Mouse (Mus musculus) kidney, embryonic 14.5 days (tissue): ENCODE measurements at regions not wholly inside any gene's neighbourhood (a gene's known extent, or its start where the extent isn't known, plus 50 kb on each side); places are given as distances from the start of the nearest gene placed in this dataset.
"Not testable (repeated sequence)": the region's sequence is repeated elsewhere in the genome, so short reads cannot be mapped to it uniquely, and the experiment has no call there.

Experiments used
- ATAC-seq: fragments of 200-750 bp; cut with Nextera tagmentation; 2 replicates; pipeline ENCODE4 v1.8.0; 2017; ENCODE audit warnings: moderate number of reproducible peaks, mild to moderate bottlenecking, moderate TSS enrichment, moderate library complexity; ENCODE audit not compliant: low FRiP score, low TSS enrichment
- H3K27ac ChIP-seq: fragments of 300-500 bp; sonication (generic); 2 replicates; pipeline ENCODE4 v1.5.1; 2014; ENCODE audit warnings: low read depth, mild to moderate bottlenecking, low read length, moderate library complexity, mixed read lengths
- H3K27me3 ChIP-seq: fragments of 300-500 bp; sonication (generic); 2 replicates; pipeline ENCODE4 v1.6.1; 2014; ENCODE audit warnings: mild to moderate bottlenecking, low read length; ENCODE audit not compliant: control insufficient read depth, insufficient read depth
- H3K36me3 ChIP-seq: fragments of 300-500 bp; sonication (generic); 2 replicates; pipeline ENCODE4 v1.6.1; 2014; ENCODE audit warnings: low read length, mixed read lengths; ENCODE audit not compliant: control insufficient read depth, insufficient read depth
- H3K4me1 ChIP-seq: fragments of 300-500 bp; sonication (generic); 2 replicates; pipeline ENCODE4 v1.6.1; 2014; ENCODE audit warnings: low read length, mixed read lengths; ENCODE audit not compliant: control insufficient read depth, insufficient read depth
- H3K4me2 ChIP-seq: fragments of 300-500 bp; sonication (generic); replicated peaks from 2 replicates; pipeline ENCODE4 v1.6.1; 2014; ENCODE audit warnings: low read depth, mild to moderate bottlenecking, low read length
- H3K4me3 ChIP-seq: fragments of 300-500 bp; sonication (generic); 2 replicates; pipeline ENCODE4 v1.5.1; 2014; ENCODE audit warnings: mild to moderate bottlenecking, low read length
- H3K9ac ChIP-seq: fragments of 300-500 bp; sonication (generic); 2 replicates; pipeline ENCODE4 v1.6.1; 2014; ENCODE audit warnings: low read depth, mild to moderate bottlenecking, low read length, moderate library complexity
- H3K9me3 ChIP-seq: fragments of 300-500 bp; sonication (generic); 2 replicates; pipeline ENCODE4 v1.6.1; 2016; ENCODE audit warnings: low read length; ENCODE audit not compliant: control insufficient read depth
- WGBS: fragments of 180-500 bp; shearing (Covaris S2); extraction: QIAGEN DNeasy Blood & Tissue Kit; methylation state at CpG from one replicate; pipeline ENCODE4 v1.1.7; 2014; 5-methylcytosine and 5-hydroxymethylcytosine counted together

- H3K4me1 ChIP-seq, result no peaks in the 10 kb centered on the region
- H3K4me3 ChIP-seq, result no peak overlapping the region
- 60% methylated on average over 8 of the region's 8 CpGs for WGBS
- no peaks in the 10 kb centered on the region for H3K9me3 ChIP-seq
- ATAC-seq, result no peak
- H3K27ac ChIP-seq, result no peak overlapping the region
- no peak overlapping the region for H3K9ac ChIP-seq
- no peaks in the 10 kb centered on the region for H3K36me3 ChIP-seq
- no peaks in the 10 kb centered on the region for H3K27me3 ChIP-seq
- H3K4me2 ChIP-seq, result no peak overlapping the region
Observed at GRCm38 (mm10) chr10:20847287-20847686, 105.1 kb upstream of the Ahi1 start.

DNA sequence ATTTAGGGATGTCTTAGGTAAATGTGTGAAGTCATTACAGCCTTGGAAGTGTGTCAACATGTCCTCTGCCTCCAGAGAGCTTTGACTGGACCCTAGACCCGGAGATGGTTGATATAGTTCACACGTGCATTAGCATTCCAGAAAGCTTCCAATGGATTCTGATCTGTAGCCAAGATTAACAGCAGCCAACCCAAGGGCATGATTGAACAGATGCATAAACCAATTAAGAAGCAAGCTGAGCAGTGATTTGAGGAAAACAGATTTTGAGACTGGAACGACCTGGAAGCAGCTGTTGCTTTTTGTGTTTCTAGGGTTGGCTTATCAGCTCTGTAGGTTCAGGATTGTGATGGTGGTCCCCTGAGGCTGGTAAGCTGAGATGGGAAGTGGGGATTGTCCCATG lies 109.1 kb upstream of the Ahi1 start:
- 48% methylated on average over 3 of the region's 3 CpGs for WGBS
- no peak for ATAC-seq
- Histone ChIP-seq H3K4me3 (no peak overlapping the region), H3K27ac (no peak overlapping the region), H3K9me3 (no peaks in the 10 kb centered on the region), H3K4me1 (peaks cover 10% of the 10 kb centered on the region; the same call in 1 of the 2 replicates), H3K4me2 (no peak overlapping the region), H3K36me3 (no peaks in the 10 kb centered on the region), H3K9ac (no peak overlapping the region), H3K27me3 (no peaks in the 10 kb centered on the region)

DNA sequence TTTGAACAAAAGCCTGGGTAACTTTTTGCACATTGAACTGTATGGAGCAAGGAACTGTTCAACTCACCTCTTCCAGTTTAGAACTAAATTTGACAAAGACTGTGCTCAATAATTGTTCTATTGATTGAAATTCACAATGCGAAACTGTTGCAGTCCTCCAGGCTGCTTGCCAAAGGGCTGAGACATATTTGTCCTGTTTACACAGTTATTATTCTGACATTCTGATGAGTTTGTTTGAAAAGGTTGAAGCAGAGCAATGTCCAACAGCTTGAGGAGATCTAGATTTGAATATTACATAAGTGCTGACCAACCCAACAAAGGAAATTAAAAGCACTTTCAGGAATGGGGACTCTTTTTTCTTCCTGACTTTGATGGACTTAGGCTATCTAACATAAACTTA lies 110.2 kb upstream of the Ahi1 start:
- H3K9me3 ChIP-seq, result no peaks in the 10 kb centered on the region
- H3K4me2 ChIP-seq, result no peak overlapping the region
- H3K4me3 ChIP-seq, result no peak overlapping the region
- H3K4me1 ChIP-seq, result peaks cover 10% of the 10 kb centered on the region; the same call in 1 of the 2 replicates
- H3K36me3 ChIP-seq, result no peaks in the 10 kb centered on the region
- H3K9ac ChIP-seq, result no peak overlapping the region
- 93% methylated on average over 1 of the region's 1 CpGs for WGBS
- no peaks in the 10 kb centered on the region for H3K27me3 ChIP-seq
- ATAC-seq, result no peak
- H3K27ac ChIP-seq, result no peak overlapping the region; the same call in 1 of the 2 replicates

GRCm38 (mm10) chr10:20841430-20842040 lies 110.8 kb upstream of the Ahi1 start:
- H3K27me3 ChIP-seq, result no peaks in the 10 kb centered on the region
- no peaks in the 10 kb centered on the region for H3K9me3 ChIP-seq
- H3K4me1 ChIP-seq, result peaks cover 10% of the 10 kb centered on the region; the same call in 1 of the 2 replicates
- H3K4me2 ChIP-seq, result no peak overlapping the region
- no peak overlapping the region for H3K9ac ChIP-seq
- no peak overlapping the region for H3K4me3 ChIP-seq
- H3K27ac ChIP-seq, result no peak overlapping the region; the same call in 1 of the 2 replicates
- no peak for ATAC-seq
- WGBS, result 51% methylated on average over 3 of the region's 3 CpGs
- no peaks in the 10 kb centered on the region for H3K36me3 ChIP-seq

DNA sequence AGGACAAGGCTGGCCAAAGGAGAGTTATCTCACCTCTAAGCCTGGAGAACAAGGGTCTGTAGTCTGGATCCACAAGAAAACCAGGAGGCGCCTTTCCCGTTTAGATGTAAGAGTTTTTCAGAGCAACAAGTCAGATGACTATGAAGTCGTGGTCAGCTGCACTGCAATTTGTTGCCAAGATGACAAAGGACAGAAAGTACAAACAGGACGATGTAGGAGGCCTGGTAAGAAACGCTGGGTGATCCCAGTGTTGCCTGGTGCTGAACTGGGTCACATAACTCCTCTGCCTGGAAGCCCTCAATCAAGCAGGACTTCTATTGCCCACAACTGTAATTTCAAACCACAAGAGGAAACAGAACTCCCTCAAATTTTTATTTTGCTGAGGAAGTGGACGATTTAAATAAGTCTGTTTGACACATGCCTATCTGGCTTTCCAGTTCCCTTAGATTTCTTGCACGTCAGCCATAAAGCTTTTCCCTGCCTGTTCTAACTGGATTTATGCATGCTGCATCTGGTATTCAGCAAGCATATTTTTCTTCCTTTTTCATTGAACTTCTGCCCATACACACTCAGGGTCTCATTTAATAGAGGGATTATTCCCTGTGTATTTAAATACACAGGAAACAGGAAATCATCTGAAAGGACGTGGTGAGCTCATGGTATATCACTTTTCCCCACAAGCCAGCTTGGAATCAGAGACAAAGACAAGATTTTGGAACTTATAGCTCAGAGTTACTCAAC lies 113.5 kb upstream of the Ahi1 start:
- ATAC-seq, result no peak
- 34% methylated on average over 8 of the region's 8 CpGs for WGBS
- H3K4me1 ChIP-seq, result peaks cover 10% of the 10 kb centered on the region; the same call in 1 of the 2 replicates
- no peak overlapping the region for H3K4me3 ChIP-seq
- no peak overlapping the region for H3K9ac ChIP-seq
- H3K9me3 ChIP-seq, result no peaks in the 10 kb centered on the region
- peak overlapping the region; percentile 30; the same call in 1 of the 2 replicates for H3K27ac ChIP-seq
- no peak overlapping the region for H3K4me2 ChIP-seq
- no peaks in the 10 kb centered on the region for H3K27me3 ChIP-seq
- no peaks in the 10 kb centered on the region for H3K36me3 ChIP-seq

DNA sequence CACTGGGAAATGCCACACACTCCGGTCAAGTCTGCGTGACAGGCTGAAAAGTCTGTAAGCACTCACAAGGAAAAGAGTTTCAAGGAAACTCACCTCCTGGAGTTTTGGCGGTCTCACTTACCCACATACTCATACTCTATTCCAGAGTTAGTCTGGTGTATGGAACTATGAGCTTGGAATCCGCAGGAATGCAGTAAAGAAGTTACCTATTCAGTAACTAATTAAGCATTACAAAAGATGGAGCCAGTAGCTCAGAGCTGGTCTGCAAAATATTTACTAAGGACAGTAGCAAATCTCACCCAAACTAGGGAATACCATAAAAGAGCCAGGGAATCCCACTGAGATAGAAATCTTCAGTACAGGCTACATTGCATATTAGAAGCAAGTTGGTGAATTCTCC lies 111.9 kb upstream of the Pde7b start:
- not testable (repeated sequence) for H3K4me3 ChIP-seq, H3K27ac ChIP-seq, H3K4me1 ChIP-seq, H3K9ac ChIP-seq, H3K4me2 ChIP-seq, H3K27me3 ChIP-seq, H3K36me3 ChIP-seq, ATAC-seq, H3K9me3 ChIP-seq
- WGBS, result 69% methylated on average over 4 of the region's 4 CpGs

- Histone ChIP-seq H3K4me3 (no peak overlapping the region), H3K4me2 (no peak overlapping the region), H3K27ac (no peak overlapping the region), H3K9ac (no peak overlapping the region), H3K27me3 (no peaks in the 10 kb centered on the region), H3K36me3 (no peaks in the 10 kb centered on the region), H3K4me1 (0 out of 2 replicates have a peak, but pooled peaks cover 6% of the 10 kb centered on the region), H3K9me3 (no peaks in the 10 kb centered on the region)
- 89% methylated on average over 11 of the region's 11 CpGs for WGBS
- no peak for ATAC-seq
Observed at GRCm38 (mm10) chr10:20834806-20835575, 110.1 kb upstream of the Pde7b start.

GRCm38 (mm10) chr10:20828304-20828703 lies 103.4 kb upstream of the Pde7b start:
- Histone ChIP-seq H3K9me3 (no peaks in the 10 kb centered on the region), H3K4me2 (no peak overlapping the region), H3K27ac (no peak overlapping the region), H3K9ac (no peak overlapping the region), H3K4me1 (no peaks in the 10 kb centered on the region), H3K4me3 (no peak overlapping the region), H3K36me3 (no peaks in the 10 kb centered on the region), H3K27me3 (no peaks in the 10 kb centered on the region)
- 50% methylated on average over 1 of the region's 1 CpGs for WGBS
- ATAC-seq, result no peak

GRCm38 (mm10) chr10:20827473-20827872 lies 102.6 kb upstream of the Pde7b start:
- Histone ChIP-seq H3K4me3 (no peak overlapping the region), H3K4me1 (no peaks in the 10 kb centered on the region)
- ATAC-seq, result no peak

More at GRCm38 (mm10) chr10:20827473-20827872, 102.6 kb upstream of the Pde7b start:
- H3K27me3 ChIP-seq, result no peaks in the 10 kb centered on the region
- H3K36me3 ChIP-seq, result no peaks in the 10 kb centered on the region
- H3K27ac ChIP-seq, result no peak overlapping the region
- H3K4me2 ChIP-seq, result no peak overlapping the region
- no peaks in the 10 kb centered on the region for H3K9me3 ChIP-seq
- no peak overlapping the region for H3K9ac ChIP-seq
